Mouse (Mus musculus): Measurements from ENCODE around the gene Purb. TPM values are rescaled to one million over a fixed set of nuclear protein-coding genes. Genes with fewer than 3 reads are reported as not detected.

Gene Purb
- polyA plus RNA-seq (2012; rRNA removed) = 102 and 103 TPM in 2 replicates

- DNase-seq (ENCODE audit: extremely low spot score in 1 of 2, low spot score in 1 of 2) = peak; percentile 59 to 91
These were observed at the start of gene Purb for GRCm38 (mm10) chr11:6475867-6476484. TSS of gene Purb (minus strand) at chr11:6475917.

GRCm38 (mm10) chr11:6525241-6525640 lies 49.5 kb upstream of the Purb start:
- DNase-seq (ENCODE audit: extremely low spot score in 1 of 2, low spot score in 1 of 2) = no peak

- DNase-seq (ENCODE audit: extremely low spot score in 1 of 2, low spot score in 1 of 2) = no peak
These were observed 49.1 kb upstream of the Purb start for GRCm38 (mm10) chr11:6524880-6525238.

- DNase-seq (ENCODE audit: extremely low spot score in 1 of 2, low spot score in 1 of 2) = no peak
These were observed 48.6 kb upstream of the Purb start for GRCm38 (mm10) chr11:6524165-6524879.

- DNase-seq (ENCODE audit: extremely low spot score in 1 of 2, low spot score in 1 of 2) = no peak
These were observed 48.0 kb upstream of the Purb start for GRCm38 (mm10) chr11:6523662-6524088.

GRCm38 (mm10) chr11:6522782-6523525 lies 47.2 kb upstream of the Purb start:
- no peak for DNase-seq (ENCODE audit: extremely low spot score in 1 of 2, low spot score in 1 of 2)

- no peak for DNase-seq (ENCODE audit: extremely low spot score in 1 of 2, low spot score in 1 of 2)
These were observed 44.9 kb upstream of the Purb start, which contains the start of gene Myo1g for GRCm38 (mm10) chr11:6520507-6521173. TSS of gene Myo1g (minus strand) at chr11:6520965.

- no peak for DNase-seq (ENCODE audit: extremely low spot score in 1 of 2, low spot score in 1 of 2)
These were observed 43.8 kb upstream of the Purb start for GRCm38 (mm10) chr11:6519491-6520033.

- DNase-seq (ENCODE audit: extremely low spot score in 1 of 2, low spot score in 1 of 2) = no peak
These were observed 39.1 kb upstream of the Purb start for GRCm38 (mm10) chr11:6514837-6515236.

GRCm38 (mm10) chr11:6508269-6508876 lies 32.7 kb upstream of the Purb start:
- DNase-seq (ENCODE audit: extremely low spot score in 1 of 2, low spot score in 1 of 2) = no peak

- DNase-seq (ENCODE audit: extremely low spot score in 1 of 2, low spot score in 1 of 2) = no peak
These were observed 30.8 kb upstream of the Purb start for GRCm38 (mm10) chr11:6506516-6506915.

GRCm38 (mm10) chr11:6504689-6505088 lies 29.0 kb upstream of the Purb start:
- DNase-seq (ENCODE audit: extremely low spot score in 1 of 2, low spot score in 1 of 2) = no peak

- DNase-seq (ENCODE audit: extremely low spot score in 1 of 2, low spot score in 1 of 2) = no peak
These were observed 28.5 kb upstream of the Purb start for GRCm38 (mm10) chr11:6504226-6504625.

GRCm38 (mm10) chr11:6502506-6502905 lies 26.8 kb upstream of the Purb start:
- DNase-seq (ENCODE audit: extremely low spot score in 1 of 2, low spot score in 1 of 2) = no peak

GRCm38 (mm10) chr11:6497311-6497948 lies 21.7 kb upstream of the Purb start:
- no peak for DNase-seq (ENCODE audit: extremely low spot score in 1 of 2, low spot score in 1 of 2)

GRCm38 (mm10) chr11:6489691-6490503 lies 14.2 kb upstream of the Purb start:
- DNase-seq (ENCODE audit: extremely low spot score in 1 of 2, low spot score in 1 of 2) = no peak

GRCm38 (mm10) chr11:6489257-6489656 lies 13.5 kb upstream of the Purb start:
- no peak for DNase-seq (ENCODE audit: extremely low spot score in 1 of 2, low spot score in 1 of 2)

GRCm38 (mm10) chr11:6488041-6488684 lies 12.4 kb upstream of the Purb start:
- no peak for DNase-seq (ENCODE audit: extremely low spot score in 1 of 2, low spot score in 1 of 2)

Data from frontal cortex, adult 2 months (tissue).